Mouse (Mus musculus): ENCODE data around the gene Irs3.

DNA sequence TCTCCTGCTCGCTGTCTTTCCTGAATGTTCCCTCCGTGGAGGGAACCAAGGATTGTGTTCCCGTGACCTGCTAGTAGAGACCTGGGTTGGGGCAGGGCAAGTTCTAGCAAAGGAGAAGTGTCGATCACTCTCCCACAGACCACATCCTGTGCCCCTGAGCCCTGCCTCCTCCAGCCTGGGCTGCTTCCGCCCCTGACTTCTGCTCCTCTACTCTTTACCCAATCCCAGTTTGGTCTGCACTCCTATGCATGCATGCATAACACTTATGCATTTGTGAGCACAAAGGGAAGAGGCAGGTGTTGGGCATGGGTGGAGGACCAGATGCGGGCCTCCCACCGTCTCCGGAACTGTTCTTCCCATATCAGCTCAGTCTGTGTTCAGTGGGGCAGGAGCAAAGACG, 14.3 kb downstream of the Irs3 start:
- TF ChIP-seq CTCF (conservative IDR thresholded peaks at IDR 0.05; ENCODE audit: low read length) (no peak), NANOG (IDR thresholded peaks at IDR 0.05; ENCODE audit: borderline replicate concordance, low read length) (no peak)

Data from E14TG2a.4 (cell line).